Comparison of ENCODE assay signal across 13 mouse cellular contexts in the genomic region with DNA sequence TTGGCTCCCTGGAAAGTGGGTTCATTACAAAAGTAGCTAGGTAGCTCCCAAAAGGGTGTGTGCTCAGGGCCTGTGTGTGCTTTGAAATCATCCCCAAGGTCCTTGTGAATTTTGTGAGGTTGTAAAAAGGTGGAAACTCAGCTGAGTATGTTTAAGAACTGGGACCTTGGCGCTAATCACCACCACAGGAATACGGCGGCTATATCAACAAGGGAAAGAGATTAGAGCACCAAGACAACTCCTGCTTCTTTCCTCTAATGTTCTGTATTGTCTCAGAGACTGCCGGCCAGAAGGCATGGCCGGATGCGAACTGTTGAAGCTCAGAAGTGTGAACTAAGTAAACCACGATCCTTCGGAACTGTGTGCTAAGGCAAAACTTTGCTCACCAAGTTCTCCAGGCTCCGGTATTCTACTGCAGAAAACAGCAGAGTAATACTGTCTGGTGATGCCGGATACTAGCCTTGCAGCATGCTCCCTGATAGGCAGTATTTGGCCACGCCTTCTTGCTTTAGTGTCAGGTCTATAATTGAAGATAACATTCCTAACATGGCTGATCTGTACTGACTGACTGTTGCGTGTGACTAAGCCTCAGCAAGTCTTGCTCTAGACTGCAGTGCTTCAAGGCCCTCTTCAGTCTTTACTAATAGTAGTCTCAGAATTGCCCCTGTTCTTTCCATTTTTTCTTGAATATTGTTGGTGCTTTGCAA. TPM values are rescaled to one million over a fixed set of nuclear protein-coding genes. Genes with fewer than 3 reads are reported as not detected.
DNase-seq lines count a peak whose midpoint lies in the region; ATAC-seq and TF ChIP-seq lines count a peak whose summit lies in the region.
"Had no signal": no experiment of that assay in that cellular context is flagged by ENCODE, and none has a peak within 500 bp of the region (broad histone marks: within the 10 kb centered on the region; RNA-seq: fewer than 3 reads in every experiment).

No protein-coding gene starts in this region.

- H3K4me1 ChIP-seq in lung, embryonic 14.5 days (ENCODE audit: insufficient read depth), result peaks cover 5% of the 10 kb centered on the region; the same call in 1 of the 2 replicates
- H3K4me1 ChIP-seq in intestine, embryonic 15.5 days (replicated peaks), result 0 out of 2 replicates have a peak, but pooled peaks cover 7% of the 10 kb centered on the region
- H3K4me1 ChIP-seq in embryonic facial prominence, embryonic 10.5 days, result no peaks in the 10 kb centered on the region
- H3K4me1 ChIP-seq in forebrain, embryonic 11.5 days (replicated peaks; ENCODE audit: control insufficient read depth, insufficient read depth, low read length), result no peaks in the 10 kb centered on the region

- peak overlapping the region; percentile 47; the same call in 1 of the 2 replicates for H3K27ac ChIP-seq in lung, embryonic 14.5 days (ENCODE audit: low read depth)
- peak overlapping the region; percentile 7; the same call in 1 of the 2 replicates for H3K27ac ChIP-seq in intestine, embryonic 15.5 days
- no peak overlapping the region for H3K27ac ChIP-seq in embryonic facial prominence, embryonic 10.5 days (replicated peaks)
- H3K27ac ChIP-seq in forebrain, embryonic 11.5 days (ENCODE audit: low read depth, low read length), result no peak overlapping the region

- no peak for TF ChIP-seq CTCF in lung, embryonic 14.5 days (IDR thresholded peaks at IDR 0.05; ENCODE audit: low read depth)

- no peaks in the 10 kb centered on the region for H3K9me3 ChIP-seq in lung, embryonic 14.5 days (ENCODE audit: low read depth, low read length)
- H3K9me3 ChIP-seq in intestine, embryonic 15.5 days, result no peaks in the 10 kb centered on the region
- no peaks in the 10 kb centered on the region for H3K9me3 ChIP-seq in embryonic facial prominence, embryonic 10.5 days
- H3K9me3 ChIP-seq in forebrain, embryonic 11.5 days (ENCODE audit: control insufficient read depth, low read length), result no peaks in the 10 kb centered on the region

- 0 out of 2 replicates have a peak, but pooled peaks cover 6% of the 10 kb centered on the region for H3K36me3 ChIP-seq in lung, embryonic 14.5 days (ENCODE audit: insufficient read depth)
- H3K36me3 ChIP-seq in intestine, embryonic 15.5 days, result no peaks in the 10 kb centered on the region
- H3K36me3 ChIP-seq in embryonic facial prominence, embryonic 10.5 days (replicated peaks), result peaks cover 25% of the 10 kb centered on the region
- no peaks in the 10 kb centered on the region for H3K36me3 ChIP-seq in forebrain, embryonic 11.5 days (ENCODE audit: control insufficient read depth, insufficient read depth, low read length)

- DNase-seq in lung, embryonic 14.5 days, result no peak
- no peak for DNase-seq in lung, postnatal 10 days
- peak; percentile 75 for DNase-seq in c-Kit-positive CD71-positive TER-119-negative erythroid progenitor cells, embryonic 14.5 days (ENCODE audit: low read depth)
- DNase-seq in embryonic facial prominence, embryonic 10.5 days (ENCODE audit: low spot score), result no peak
- DNase-seq in urinary bladder, postnatal 14 days (ENCODE audit: low spot score), result no peak
- no peak for DNase-seq in forebrain, embryonic 11.5 days (ENCODE audit: low spot score)
- DNase-seq: adrenal gland, postnatal 10 days; cerebellum, adult 2 months; forebrain, postnatal 0 days; lung, postnatal 14 days had no signal

- H3K27me3 ChIP-seq in lung, embryonic 14.5 days (ENCODE audit: insufficient read depth, low read length), result no peaks in the 10 kb centered on the region
- H3K27me3 ChIP-seq in intestine, embryonic 15.5 days (replicated peaks), result no peaks in the 10 kb centered on the region
- no peaks in the 10 kb centered on the region for H3K27me3 ChIP-seq in embryonic facial prominence, embryonic 10.5 days (replicated peaks; ENCODE audit: low read depth, poor library complexity, severe bottlenecking)
- H3K27me3 ChIP-seq in forebrain, embryonic 11.5 days (ENCODE audit: control insufficient read depth, insufficient read depth, low read length), result no peaks in the 10 kb centered on the region

- H3K9ac ChIP-seq in lung, embryonic 14.5 days, result no peak overlapping the region
- H3K9ac ChIP-seq in intestine, embryonic 15.5 days, result no peak overlapping the region
- no peak overlapping the region for H3K9ac ChIP-seq in forebrain, embryonic 11.5 days (ENCODE audit: low read length)
- H3K9ac ChIP-seq: forebrain, postnatal 0 days had no signal

- WGBS in lung, embryonic 14.5 days, result 73% methylated on average over 12 of the region's 12 CpGs
- WGBS in intestine, embryonic 15.5 days, result 64% methylated on average over 12 of the region's 12 CpGs
- 92% methylated on average over 12 of the region's 12 CpGs for WGBS in embryonic facial prominence, embryonic 10.5 days
- WGBS in forebrain, embryonic 11.5 days, result 90% methylated on average over 12 of the region's 12 CpGs

- no peak overlapping the region for H3K4me3 ChIP-seq in lung, embryonic 14.5 days (ENCODE audit: low read depth, low read length)
- H3K4me3 ChIP-seq in intestine, embryonic 15.5 days (replicated peaks), result no peak overlapping the region
- no peak overlapping the region for H3K4me3 ChIP-seq in embryonic facial prominence, embryonic 10.5 days
- H3K4me3 ChIP-seq in forebrain, embryonic 11.5 days (ENCODE audit: low read depth, low read length), result no peak overlapping the region

- ATAC-seq in lung, embryonic 14.5 days (ENCODE audit: insufficient read depth), result peak; percentile 57
- peak; percentile 86 for ATAC-seq in intestine, embryonic 15.5 days
- peak; percentile 98 for ATAC-seq in megakaryocyte-erythroid progenitor cell, adult 5-6 weeks (replicated peaks; ENCODE audit: low FRiP score, low TSS enrichment, poor library complexity, severe bottlenecking)
- no peak for ATAC-seq in forebrain, embryonic 11.5 days (replicated peaks; ENCODE audit: low FRiP score)
- ATAC-seq: forebrain, postnatal 0 days; inflammation-experienced regulatory T-cells, adult 6 months had no signal

- no peak overlapping the region for H3K4me2 ChIP-seq in lung, embryonic 14.5 days
- H3K4me2 ChIP-seq in intestine, embryonic 15.5 days (replicated peaks), result 0 out of 2 replicates have a peak overlapping the region, but pooled peaks have one; percentile 7
- no peak overlapping the region for H3K4me2 ChIP-seq in forebrain, embryonic 11.5 days (ENCODE audit: low read depth, low read length, severe bottlenecking)

RNA-seq across cellular contexts. Expression of gene Cdk8, which starts 19.5 kb away (rescaled TPM):
- 28.4 and 29.8 TPM in 2 replicates for polyA plus RNA-seq in lung, embryonic 14.5 days (2014; fragmentation: Nextera tagmentation; extraction: Ambion mirVana)
- polyA plus RNA-seq in intestine, embryonic 15.5 days (2015; fragmentation: Nextera tagmentation; extraction: Ambion mirVana), result 19.6 and 20.3 TPM in 2 replicates
- 60.4 and 70.3 TPM in 2 replicates for total RNA-seq in megakaryocyte-erythroid progenitor cell, adult 5-6 weeks (2014; fragmentation: Nextera tagmentation)
- 51.7 and 60.3 TPM in 2 replicates for total RNA-seq in megakaryocyte-erythroid progenitor cell, adult 5-6 weeks (2017)
- 25.0 and 26.6 TPM in 2 replicates for polyA plus RNA-seq in embryonic facial prominence, embryonic 10.5 days (2016; fragmentation: Nextera tagmentation; extraction: Ambion mirVana)
- 41.5 and 43.5 TPM in 2 replicates for polyA plus RNA-seq in forebrain, embryonic 11.5 days (2014; fragmentation: Nextera tagmentation; extraction: Ambion mirVana)

RNA-seq across cellular contexts. Expression of gene Rnf6, which starts 29.2 kb away (rescaled TPM):
- 32.7 and 34.7 TPM in 2 replicates for polyA plus RNA-seq in lung, embryonic 14.5 days (2014; fragmentation: Nextera tagmentation; extraction: Ambion mirVana)
- 47.2 and 48.3 TPM in 2 replicates for polyA plus RNA-seq in intestine, embryonic 15.5 days (2015; fragmentation: Nextera tagmentation; extraction: Ambion mirVana)
- 14.0 and 15.1 TPM in 2 replicates for total RNA-seq in megakaryocyte-erythroid progenitor cell, adult 5-6 weeks (2014; fragmentation: Nextera tagmentation)
- 25.2 and 34.4 TPM in 2 replicates for total RNA-seq in megakaryocyte-erythroid progenitor cell, adult 5-6 weeks (2017)
- 28.7 and 30.7 TPM in 2 replicates for polyA plus RNA-seq in embryonic facial prominence, embryonic 10.5 days (2016; fragmentation: Nextera tagmentation; extraction: Ambion mirVana)
- polyA plus RNA-seq in forebrain, embryonic 11.5 days (2014; fragmentation: Nextera tagmentation; extraction: Ambion mirVana), result 22.7 and 25.0 TPM in 2 replicates

Comparison
In these comparisons a context has a peak if more than half of its experiments do, and no peak if none do; other contexts are left out.
1. H3K27ac ChIP-seq: peak in lung, embryonic 14.5 days (single experiment) and intestine, embryonic 15.5 days (single experiment); none in embryonic facial prominence, embryonic 10.5 days (single experiment) and forebrain, embryonic 11.5 days (single experiment).